Mouse (Mus musculus) limb, embryonic 14.5 days (tissue): Measurements from ENCODE around the gene Ccnt2. TPM values are rescaled to one million over a fixed set of nuclear protein-coding genes. Genes with fewer than 3 reads are reported as not detected.

ENCODE experiments used
- ATAC-seq: fragments of 200-750 bp; cut with Nextera tagmentation; 2 replicates; pipeline ENCODE4 v1.8.0; 2017; ENCODE audit warnings: low read depth, moderate number of reproducible peaks, moderate TSS enrichment; ENCODE audit not compliant: low FRiP score
- DNase-seq: peaks from one replicate; pipeline ENCODE4 v3.0.0-alpha.2; 2015; ENCODE audit warnings: low spot score
- H3K27ac ChIP-seq: fragments of 300-500 bp; sonication (generic); replicated peaks from 2 replicates; pipeline ENCODE4 v1.5.1; 2014; ENCODE audit warnings: low read depth, mild to moderate bottlenecking, low read length, moderate library complexity, mixed read lengths
- H3K27me3 ChIP-seq: fragments of 300-500 bp; sonication (generic); 2 replicates; pipeline ENCODE4 v1.6.1; 2014; ENCODE audit warnings: low read length, mixed read lengths; ENCODE audit not compliant: control insufficient read depth, insufficient read depth
- H3K36me3 ChIP-seq: fragments of 300-500 bp; sonication (generic); 2 replicates; pipeline ENCODE4 v1.6.1; 2014; ENCODE audit warnings: mild to moderate bottlenecking, low read length, moderate library complexity, mixed read lengths; ENCODE audit not compliant: control insufficient read depth, insufficient read depth
- H3K4me1 ChIP-seq: fragments of 300-500 bp; sonication (generic); 2 replicates; pipeline ENCODE4 v1.6.1; 2014; ENCODE audit warnings: antibody characterized with exemption, low read length, mixed read lengths; ENCODE audit not compliant: control insufficient read depth, insufficient read depth
- H3K4me2 ChIP-seq: fragments of 300-500 bp; sonication (generic); replicated peaks from 2 replicates; pipeline ENCODE4 v1.6.1; 2014; ENCODE audit warnings: low read depth, mild to moderate bottlenecking, low read length, moderate library complexity; ENCODE audit not compliant: severe bottlenecking
- H3K4me3 ChIP-seq: fragments of 300-500 bp; sonication (generic); replicated peaks from 2 replicates; pipeline ENCODE4 v1.5.1; 2014; ENCODE audit warnings: low read length
- H3K9ac ChIP-seq: fragments of 300-500 bp; sonication (generic); 2 replicates; pipeline ENCODE4 v1.6.1; 2014; ENCODE audit warnings: mild to moderate bottlenecking, low read depth, low read length, moderate library complexity; ENCODE audit not compliant: severe bottlenecking
- H3K9me3 ChIP-seq: fragments of 300-500 bp; sonication (generic); 2 replicates; pipeline ENCODE4 v1.6.1; 2016; ENCODE audit warnings: low read length; ENCODE audit not compliant: control insufficient read depth
- POLR2A ChIP-seq: fragments of 200-500 bp; IDR thresholded peaks from 2 replicates; pipeline ENCODE4 v1.8.0; 2012; ENCODE audit warnings: inconsistent platforms, mild to moderate bottlenecking, moderate library complexity, borderline replicate concordance; ENCODE audit not compliant: insufficient read depth, insufficient read length; ENCODE audit errors: extremely low read depth
- WGBS: fragments of 180-500 bp; shearing (Covaris S2); extraction: QIAGEN DNeasy Blood & Tissue Kit; methylation state at CpG from one replicate; pipeline ENCODE4 v1.1.7; 2014; 5-methylcytosine and 5-hydroxymethylcytosine counted together
- polyA plus RNA-seq, 2 experiments: library from polyadenylated mRNA; depleted of rRNA in 1 of 2; stranded (reverse) in 1 of 2; unstranded in 1 of 2; fragments of >200 nt; fragmentation: Nextera tagmentation in 1 of 2; extraction: Ambion mirVana in 1 of 2; gene quantifications; 2 replicates each; pipeline versions ENCODE4 v1.2.1 to v1.2.3; 2012 to 2014

Gene Ccnt2
- polyA plus RNA-seq, 2 experiments: 53.6 to 67.0 TPM

DNA sequence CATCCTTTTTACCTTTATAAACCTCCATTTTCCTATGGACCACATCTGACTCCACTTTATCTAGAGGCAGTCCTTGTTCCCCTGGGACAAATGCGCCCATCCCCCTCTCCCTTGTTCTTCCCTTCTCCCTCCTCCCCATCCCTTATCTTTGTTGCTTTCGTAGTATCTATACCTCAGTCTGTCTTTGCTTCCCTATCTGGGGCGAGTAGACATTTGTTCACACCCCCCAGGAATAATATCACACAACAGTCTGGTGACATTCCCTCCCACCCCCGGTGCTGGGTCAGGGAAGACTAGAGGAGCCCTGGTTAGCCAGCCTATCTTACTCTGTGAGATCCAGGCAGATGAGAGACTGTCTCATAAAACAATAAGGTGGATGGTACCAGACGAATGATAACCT, 71.5 kb downstream of the Ccnt2 start:
- whole genome bisulfite sequencing: 91% methylated on average over 5 of the region's 5 CpGs
- no peaks in the 10 kb centered on the region for H3K4me1 ChIP-seq
- TF ChIP-seq POLR2A: no peak
- DNase-seq (no peak), ATAC-seq (no peak)
- H3K9me3 ChIP-seq: no peaks in the 10 kb centered on the region
- H3K4me2 ChIP-seq: no peak overlapping the region
- no peak overlapping the region for H3K4me3 ChIP-seq
- H3K9ac ChIP-seq: no peak overlapping the region
- H3K27ac ChIP-seq: no peak overlapping the region
- H3K27me3 ChIP-seq: no peaks in the 10 kb centered on the region
- H3K36me3 ChIP-seq: no peaks in the 10 kb centered on the region

GRCm38 (mm10) chr1:127850075-127850610, 76.2 kb downstream of the Ccnt2 start:
- TF ChIP-seq POLR2A: no peak
- no peak overlapping the region for H3K9ac ChIP-seq
- no peaks in the 10 kb centered on the region for H3K4me1 ChIP-seq
- H3K27ac ChIP-seq: no peak overlapping the region; the same call in 1 of the 2 replicates
- no peak overlapping the region for H3K4me2 ChIP-seq
- WGBS: 66% methylated on average over 7 of the region's 7 CpGs
- no peaks in the 10 kb centered on the region for H3K27me3 ChIP-seq
- DNase-seq (no peak), ATAC-seq (no peak)
- H3K36me3 ChIP-seq: no peaks in the 10 kb centered on the region
- H3K9me3 ChIP-seq: peaks cover 4% of the 10 kb centered on the region; the same call in 1 of the 2 replicates
- H3K4me3 ChIP-seq: no peak overlapping the region

DNA sequence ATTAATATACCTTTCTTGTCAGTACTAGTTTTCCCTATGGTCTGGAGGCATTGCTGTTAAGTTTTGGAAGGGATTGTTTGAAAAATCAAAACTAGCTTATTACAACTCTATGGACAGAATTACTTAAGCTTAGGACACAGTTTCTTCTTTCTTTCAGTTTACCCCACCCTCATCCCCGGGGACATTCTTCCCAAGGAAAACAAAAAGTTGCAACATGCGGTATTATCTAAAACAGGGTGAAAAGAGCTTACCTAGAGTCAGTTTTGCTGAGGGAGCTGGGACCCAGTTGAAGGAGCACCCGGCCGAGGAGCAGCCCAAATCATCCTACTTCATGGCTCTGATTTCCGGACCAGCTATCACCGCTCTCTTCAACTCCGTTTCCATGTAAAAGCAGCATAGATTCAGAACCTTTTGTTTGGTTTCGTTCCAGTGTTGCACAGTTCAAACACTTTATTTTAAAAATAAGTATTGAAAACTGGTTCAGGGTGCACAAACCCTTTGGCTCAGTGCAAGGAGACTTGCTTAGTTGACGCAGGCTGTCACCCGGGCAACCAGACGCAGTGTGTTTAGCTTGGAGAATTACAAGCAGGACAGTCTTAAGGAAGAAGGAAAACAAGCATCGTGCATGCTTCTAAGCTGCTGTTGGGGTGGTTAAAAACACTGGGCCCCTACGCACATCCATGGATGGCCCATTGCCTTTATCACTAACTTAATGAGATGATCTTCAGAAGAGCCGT, 80.7 kb downstream of the Ccnt2 start, which contains the start of gene Map3k19:
TSS of gene Map3k19 (minus strand) at position 546 of the 737 bp plus-strand sequence.
- H3K4me3 ChIP-seq: no peak within 1 kb of the TSS
- TF ChIP-seq POLR2A: no peak
- no peak within 1 kb of the TSS for H3K27ac ChIP-seq
- ATAC-seq (no peak), DNase-seq (no peak)
- no peaks in the 10 kb centered on the region for H3K36me3 ChIP-seq
- WGBS: 81% methylated on average over 14 of the region's 14 CpGs
- H3K9me3 ChIP-seq: peaks cover 4% of the 10 kb centered on the region; the same call in 1 of the 2 replicates
- H3K4me2 ChIP-seq: no peak within 1 kb of the TSS
- no peaks in the 10 kb centered on the region for H3K27me3 ChIP-seq
- no peak within 1 kb of the TSS for H3K9ac ChIP-seq
- no peaks in the 10 kb centered on the region for H3K4me1 ChIP-seq

Other genes starting within 250 kb of the Ccnt2 start
- gene Tmem163, start 94.6 kb upstream of the Ccnt2 start, polyA plus RNA-seq (2012; rRNA removed): 2.6 and 4.7 TPM in 2 replicates
- 1.7 and 2.5 TPM in 2 replicates for gene Tmem163, start 94.6 kb upstream of the Ccnt2 start, polyA plus RNA-seq (2014; fragmentation: Nextera tagmentation; extraction: Ambion mirVana)
- gene Acmsd, start 44.8 kb upstream of the Ccnt2 start, polyA plus RNA-seq (2012; rRNA removed): 0.03 TPM in 1 of 2 replicates, not detected in the other
- gene Acmsd, start 44.8 kb upstream of the Ccnt2 start, polyA plus RNA-seq (2014; fragmentation: Nextera tagmentation; extraction: Ambion mirVana): 0.11 and 0.12 TPM in 2 replicates
- not detected in 2 replicates for gene Map3k19, start 80.9 kb downstream of the Ccnt2 start, polyA plus RNA-seq (2012; rRNA removed)
- not detected in 2 replicates for gene Map3k19, start 80.9 kb downstream of the Ccnt2 start, polyA plus RNA-seq (2014; fragmentation: Nextera tagmentation; extraction: Ambion mirVana)
- gene Rab3gap1, start 94.6 kb downstream of the Ccnt2 start, polyA plus RNA-seq (2012; rRNA removed): 18.4 and 18.5 TPM in 2 replicates
- gene Rab3gap1, start 94.6 kb downstream of the Ccnt2 start, polyA plus RNA-seq (2014; fragmentation: Nextera tagmentation; extraction: Ambion mirVana): 21.4 and 23.3 TPM in 2 replicates